Mouse (Mus musculus) layer of hippocampus, adult 8-10 months (tissue): ENCODE data around the gene Ascc1. TPM values are rescaled to one million over a fixed set of nuclear protein-coding genes. Genes with fewer than 3 reads are reported as not detected.

Source experiments
- microRNA-seq, 2 experiments: library from miRNA; unstranded; fragments of <30 nt; microRNA quantifications; one replicate each; pipeline ENCODE4 v1.2.0; 2022
- total RNA-seq, 4 experiments: library from RNA; stranded (reverse); gene quantifications; 2 replicates each; pipeline ENCODE4 v1.2.4; 2022

The Ascc1 gene
- total RNA-seq, 4 experiments from 2014 or later, result 17.0 to 19.1 (median 17.7) TPM

Small RNA genes lying within 50 kb of the gene (microRNA-seq; reads per million reads assigned to microRNA genes)
- 1.9 to 3.8 reads per million in 2 experiments for gene Mir6906

Other genes starting within 250 kb of the Ascc1 start
- gene Dnajb12, start 123.2 kb upstream of the Ascc1 start, total RNA-seq, result 10 to 100 TPM; 51.1 to 55.4 (median 52.6) TPM
- 10 to 100 TPM; 51.3 to 71.6 (median 61.4) TPM for gene Ddit4, start 51.0 kb upstream of the Ascc1 start, total RNA-seq
- gene Anapc16, start 330 bp downstream of the Ascc1 start, total RNA-seq, result 10 to 100 TPM; 66.2 to 69.6 (median 67.9) TPM
- 100 to 1,000 TPM; 467 to 536 (median 508) TPM for gene Spock2, start 103.4 kb downstream of the Ascc1 start, total RNA-seq
- 1 to 10 TPM; 1.3 to 2.5 (median 1.8) TPM for gene Chst3, start 216.5 kb downstream of the Ascc1 start, total RNA-seq